Mouse (Mus musculus): ENCODE results near the gene Ier3.
A peak's percentile ranks its signal among the peaks of the same experiment; 100 is the strongest.

Ier3 gene

GRCm38 (mm10) chr17:35821439-35822430 is at the start of gene Ier3:
Gene Ier3 (plus strand): TSS chr17:35821684.
- peak; percentile 59 for DNase-seq

DNA sequence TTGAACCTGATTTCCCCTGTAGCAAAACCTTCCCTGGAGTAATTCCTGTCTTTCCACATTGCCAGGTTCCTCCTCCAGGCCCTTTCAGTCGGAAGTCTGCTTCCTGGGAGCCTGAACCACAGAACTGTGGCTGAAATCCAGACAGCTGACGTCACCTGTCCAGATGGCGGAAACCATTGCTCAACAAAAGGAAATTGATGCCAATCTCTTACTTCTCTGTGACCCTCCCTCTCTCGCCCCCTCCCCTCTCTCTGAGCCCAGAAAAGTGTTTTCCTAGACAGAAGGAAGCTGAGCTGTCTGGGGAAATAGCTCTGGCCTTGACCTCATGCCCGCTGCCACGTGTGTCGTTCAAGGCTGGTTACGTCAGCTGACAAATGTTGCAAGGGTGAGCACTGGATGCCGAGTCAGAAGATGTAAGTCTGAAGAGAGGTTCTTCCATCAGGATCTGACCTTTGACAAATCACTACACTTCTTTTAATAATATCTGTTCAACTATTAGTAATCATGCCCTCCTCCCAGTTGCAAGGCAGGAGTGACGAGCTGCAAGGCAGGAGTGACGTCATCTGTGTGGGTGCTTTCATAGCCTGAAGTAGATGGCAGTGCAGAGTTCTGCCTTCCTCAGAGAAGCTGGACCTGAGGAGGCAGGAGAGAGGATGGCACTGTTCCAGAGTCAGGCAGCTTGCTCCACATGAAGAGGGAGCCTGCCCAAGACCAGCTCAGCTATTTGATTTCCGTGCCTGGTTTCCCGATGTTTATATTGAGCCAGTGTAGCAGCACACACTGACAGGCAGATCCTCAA is 44.5 kb upstream of the Ier3 start:
- peak; percentile 43 for DNase-seq

DNA sequence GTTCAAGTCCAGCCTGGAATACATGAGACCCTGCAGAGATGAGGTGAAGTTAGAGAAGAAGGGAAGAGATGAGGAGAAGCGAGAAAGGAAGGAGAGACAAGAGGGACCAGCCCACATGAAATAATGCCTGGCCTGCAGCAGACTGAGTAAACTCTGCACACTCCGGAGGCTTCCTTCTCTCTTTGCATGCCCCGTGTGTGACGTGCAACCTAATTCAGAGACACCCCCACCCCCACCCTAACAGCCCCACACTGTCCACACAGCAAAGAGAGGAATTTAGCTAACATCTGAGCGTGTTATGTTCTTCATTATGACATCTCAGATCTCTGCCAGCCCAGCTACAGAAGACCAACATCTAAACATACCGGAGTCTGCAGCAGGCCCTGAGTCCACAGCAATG is 42.5 kb upstream of the Ier3 start:
- DNase-seq = no peak

DNA sequence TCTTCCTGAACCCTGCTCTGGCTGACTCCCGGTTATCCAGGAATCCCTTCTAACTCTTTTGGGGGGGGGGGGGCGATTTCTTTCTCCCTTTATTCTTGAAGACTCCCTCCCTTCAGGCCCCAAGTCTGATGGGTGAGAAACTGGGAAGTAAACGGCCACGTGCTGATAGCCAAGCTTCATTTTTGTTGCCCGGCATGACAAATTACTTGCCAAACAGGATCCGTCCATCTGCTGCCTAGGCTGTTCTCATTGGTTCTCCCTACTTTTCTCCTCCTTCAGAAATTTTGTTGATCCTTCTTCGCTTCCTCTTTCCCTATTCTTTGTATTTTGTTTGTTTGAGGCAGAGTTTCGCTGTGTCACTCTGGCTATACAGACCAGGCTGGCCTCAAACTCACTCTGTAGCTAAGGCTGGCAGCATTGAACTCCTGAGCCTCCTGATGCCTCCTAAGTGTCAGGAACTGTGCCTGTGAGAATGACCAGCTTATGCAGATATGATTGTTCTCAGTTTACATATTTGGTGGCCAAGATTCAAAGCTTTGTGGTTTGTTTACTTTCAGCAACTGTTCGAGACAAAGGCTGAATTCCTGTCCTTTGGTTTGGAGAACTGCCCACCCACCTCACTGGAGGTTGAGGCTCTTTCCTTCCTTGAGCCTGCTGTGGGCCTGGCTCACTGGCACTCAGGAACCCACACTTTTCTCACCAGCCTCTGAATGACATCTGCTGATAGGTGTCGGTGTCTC is 41.8 kb upstream of the Ier3 start:
- no peak for DNase-seq

DNA sequence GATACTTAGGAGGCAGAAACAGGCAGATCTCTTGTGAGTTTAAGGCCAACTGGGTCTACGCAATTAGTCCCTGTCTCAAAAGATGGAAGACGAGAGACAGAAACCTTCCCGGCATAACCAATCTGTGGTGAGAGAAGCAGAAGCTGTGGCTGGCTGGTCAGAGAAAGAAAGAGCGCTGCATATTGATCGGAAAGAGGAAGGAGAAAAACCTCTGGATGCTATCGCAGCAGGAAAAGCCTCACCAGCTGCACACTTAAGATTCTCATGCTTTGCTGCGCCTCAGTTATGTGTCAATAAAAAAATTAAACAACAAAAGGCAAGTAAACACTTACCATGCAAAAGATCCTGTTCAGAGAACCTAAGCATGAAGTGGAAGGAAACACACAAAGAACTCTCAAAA is 41.1 kb upstream of the Ier3 start:
- DNase-seq = no peak

- no peak for DNase-seq
These were observed 39.1 kb upstream of the Ier3 start for GRCm38 (mm10) chr17:35782398-35782797.

DNA sequence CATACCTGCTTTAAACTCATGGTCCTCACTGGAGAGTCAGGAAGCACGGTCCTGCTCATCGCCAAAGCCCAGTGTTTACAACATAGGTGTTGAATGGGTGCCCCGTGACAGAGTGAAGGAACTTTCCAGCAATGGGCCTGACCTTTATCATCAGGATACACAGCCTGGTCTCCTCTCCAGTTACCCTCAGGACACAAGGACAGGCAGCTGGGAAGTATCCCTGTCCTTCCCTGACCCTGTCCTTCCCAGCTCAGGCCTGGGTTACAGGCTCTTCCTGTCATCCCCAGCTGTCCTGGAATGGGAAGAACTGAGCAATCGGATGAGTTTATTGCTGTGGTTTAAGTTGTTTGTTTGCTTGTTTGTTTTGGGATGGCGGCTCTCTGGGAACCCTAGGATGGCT is 38.6 kb upstream of the Ier3 start:
- DNase-seq = no peak

- peak; percentile 8 for DNase-seq
These were observed 37.5 kb upstream of the Ier3 start for GRCm38 (mm10) chr17:35783944-35784343.

DNA sequence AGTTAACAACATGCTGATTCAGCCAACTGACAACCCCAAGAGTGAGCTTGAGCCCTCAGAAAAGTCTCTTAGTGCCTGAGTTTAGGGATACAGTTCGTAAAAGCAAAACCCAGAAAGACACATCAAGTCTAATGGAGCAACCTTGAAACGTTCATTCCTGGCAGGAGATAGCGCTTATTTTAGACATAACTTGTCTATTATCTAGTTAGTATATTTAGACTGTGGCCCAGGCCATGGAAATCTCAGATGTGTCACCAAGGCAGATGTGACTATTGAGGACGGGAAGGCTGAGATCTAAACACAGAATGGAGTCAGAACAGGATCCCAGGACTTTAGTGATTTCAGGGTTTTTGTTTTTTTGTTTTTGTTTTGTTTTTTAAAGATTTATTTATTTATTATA is 36.3 kb upstream of the Ier3 start:
- DNase-seq = no peak

DNA sequence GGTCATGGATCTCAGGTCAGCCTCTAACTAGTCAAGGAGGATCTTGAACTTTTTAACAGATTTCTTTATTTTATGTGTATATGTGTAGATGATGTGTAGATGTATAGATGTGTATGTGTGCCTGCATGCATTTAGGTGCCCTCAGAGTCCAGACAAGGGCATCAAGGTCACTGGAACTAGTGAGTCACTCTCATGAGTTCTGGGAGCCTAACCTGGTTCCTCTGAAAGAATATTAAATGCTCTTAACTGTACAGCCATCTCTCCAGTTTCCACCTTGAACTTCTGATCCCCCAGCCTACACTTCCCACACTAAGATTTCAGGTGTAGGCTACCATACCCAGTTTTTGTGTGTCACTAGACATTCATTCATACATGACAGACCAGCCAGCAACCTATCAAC is 34.0 kb upstream of the Ier3 start:
- DNase-seq = no peak

DNA sequence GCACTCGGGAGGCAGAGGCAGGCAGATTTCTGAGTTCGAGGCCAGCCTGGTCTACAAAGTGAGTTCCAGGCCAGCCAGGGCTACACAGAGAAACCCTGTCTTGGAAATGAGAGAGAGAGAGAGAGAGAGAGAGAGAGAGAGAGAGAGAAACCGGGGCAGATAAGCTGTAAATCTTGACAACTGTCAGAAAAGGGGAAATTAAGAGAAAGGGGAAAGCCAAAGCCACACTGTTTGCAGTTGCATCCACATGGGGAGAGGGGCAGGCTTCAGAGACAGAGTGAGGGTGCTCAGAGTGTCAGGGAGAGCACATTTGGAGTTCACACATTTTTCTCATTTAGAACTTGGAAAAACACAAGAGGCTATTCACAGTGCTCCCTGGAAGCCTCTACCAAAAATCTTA is 33.5 kb upstream of the Ier3 start:
- no peak for DNase-seq

GRCm38 (mm10) chr17:35790933-35791332 is 30.6 kb upstream of the Ier3 start:
- DNase-seq = no peak

GRCm38 (mm10) chr17:35792837-35793236 is 28.6 kb upstream of the Ier3 start:
- no peak for DNase-seq

DNA sequence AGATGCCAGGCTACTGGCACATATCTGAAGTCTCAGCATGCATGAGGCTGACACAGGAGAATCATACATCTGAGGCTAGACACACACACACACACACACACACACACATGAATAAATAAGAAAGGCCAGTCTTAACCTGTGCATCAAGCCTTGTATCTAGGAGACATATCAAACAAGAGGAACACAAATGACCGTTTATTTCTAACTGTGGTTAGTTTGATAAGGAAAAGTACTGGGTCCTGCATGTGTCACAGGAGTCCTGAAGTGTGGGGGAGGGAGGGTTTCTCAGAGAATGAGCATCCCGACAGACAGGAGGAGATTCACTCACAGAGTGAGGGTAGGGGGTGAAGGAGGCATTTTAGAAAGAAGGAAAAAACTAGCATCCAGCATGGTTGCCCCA is 26.4 kb upstream of the Ier3 start:
- no peak for DNase-seq

- no peak for DNase-seq
These were observed 25.8 kb upstream of the Ier3 start for GRCm38 (mm10) chr17:35795656-35796055.

GRCm38 (mm10) chr17:35796835-35797234 is 24.6 kb upstream of the Ier3 start:
- DNase-seq = no peak

DNA sequence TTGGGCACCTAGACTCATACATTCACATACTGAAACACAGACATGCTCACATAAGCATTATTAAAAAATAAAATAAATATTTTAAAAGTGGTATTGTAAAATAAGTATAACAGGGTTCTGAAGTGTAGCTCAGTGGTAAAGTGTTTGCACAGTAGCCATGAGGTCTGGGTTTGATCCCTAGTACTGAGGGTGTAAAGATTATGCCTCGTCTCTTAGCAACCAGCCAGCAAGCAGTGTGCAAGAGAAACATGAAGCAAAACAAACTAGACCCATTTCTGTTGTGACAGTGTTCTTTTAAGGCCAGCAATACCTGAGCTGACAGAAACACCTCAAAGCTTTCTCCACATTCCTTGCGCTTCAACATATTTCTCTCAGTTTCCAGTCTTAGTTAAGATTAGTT is 20.6 kb upstream of the Ier3 start:
- no peak for DNase-seq

DNA sequence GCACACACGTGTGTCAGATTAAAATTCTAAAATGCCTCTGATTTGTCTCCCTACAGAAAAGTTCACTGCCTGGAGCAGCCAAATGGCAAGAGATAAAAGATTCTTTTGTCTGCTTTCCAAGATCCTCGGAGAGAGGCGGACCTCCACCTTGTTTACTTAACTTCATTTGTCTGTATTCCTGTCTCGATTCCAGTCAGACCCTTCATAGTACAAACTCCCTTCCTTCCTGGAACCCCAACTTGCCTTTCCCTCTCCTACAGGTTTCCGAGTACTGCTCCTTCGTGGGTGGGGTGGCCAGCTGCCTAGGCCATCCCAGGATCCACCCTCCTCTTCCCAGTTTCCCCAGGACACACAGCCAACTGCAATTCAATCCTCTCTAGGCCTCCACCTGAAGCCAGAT is 18.5 kb upstream of the Ier3 start:
- DNase-seq = no peak

GRCm38 (mm10) chr17:35803858-35804399 is 17.6 kb upstream of the Ier3 start:
- no peak for DNase-seq

DNA sequence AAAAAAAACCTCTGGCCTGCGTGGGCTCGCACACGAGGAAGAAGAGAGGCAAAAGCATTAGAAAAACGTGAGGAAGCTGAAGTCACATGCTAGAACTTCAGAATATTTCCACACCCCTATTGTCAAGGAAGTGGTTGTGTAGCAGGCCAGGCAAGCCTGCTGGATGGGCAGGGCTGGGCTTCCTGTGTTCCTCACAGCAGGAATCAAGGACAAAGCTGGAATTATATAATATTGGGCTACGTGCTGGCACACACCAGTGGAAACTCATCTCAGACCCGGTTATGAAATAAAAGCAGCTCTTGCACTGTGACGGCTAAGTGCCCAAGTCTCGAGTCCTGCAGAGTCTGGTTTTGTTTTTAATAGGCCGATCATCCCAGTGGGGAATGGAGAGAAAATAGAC is 13.4 kb upstream of the Ier3 start:
- no peak for DNase-seq

GRCm38 (mm10) chr17:35809395-35809794 is 12.1 kb upstream of the Ier3 start:
- no peak for DNase-seq

DNA sequence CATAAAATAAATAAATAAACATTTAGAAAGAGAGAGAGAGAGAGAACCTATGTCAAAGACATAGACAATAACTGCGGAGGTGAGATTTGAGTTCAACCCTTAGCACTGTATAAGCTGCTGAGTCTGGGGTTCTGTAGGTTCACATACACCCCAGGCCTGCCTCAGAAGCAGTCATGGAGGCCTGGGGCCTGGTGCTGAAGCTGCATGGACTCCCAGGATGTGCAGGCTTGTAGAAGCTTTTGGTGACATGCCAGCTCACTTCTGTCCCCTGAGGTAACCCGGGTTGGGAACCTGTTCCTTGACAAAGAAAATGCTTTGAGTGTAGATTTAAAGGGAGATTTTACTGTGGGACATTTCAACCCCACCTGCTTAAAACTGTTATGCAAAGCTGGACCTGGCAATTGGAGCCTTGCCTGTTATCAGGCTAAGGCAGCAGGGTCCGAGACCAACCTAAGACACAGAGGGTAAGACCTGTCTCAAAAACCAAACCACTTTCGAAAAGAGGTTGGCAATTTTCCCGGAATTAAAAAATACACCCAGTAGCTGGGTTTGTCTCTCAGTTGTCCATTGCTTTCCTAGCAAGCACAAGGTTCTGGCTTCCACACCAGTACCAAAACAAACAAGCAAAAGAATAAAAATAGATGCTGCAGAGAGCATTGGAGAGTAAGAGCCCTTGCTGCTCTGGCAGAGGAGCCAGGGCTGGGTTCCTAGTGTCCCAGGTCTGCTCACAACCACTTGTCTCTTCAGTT is 10.4 kb upstream of the Ier3 start:
- no peak for DNase-seq
